Mouse (Mus musculus): Measurements from ENCODE around the gene Pam16. TPM values are rescaled to one million over a fixed set of nuclear protein-coding genes. Genes with fewer than 3 reads are reported as not detected.

Gene Pam16
- polyA plus RNA-seq, 1 experiment: 94.8 TPM

GRCm38 (mm10) chr16:4632050-4632449 is 7.3 kb upstream of the Pam16 start:
- Histone ChIP-seq H3K79me3 (ENCODE audit: low read depth) (no peaks in the 10 kb centered on the region), H3ac (ENCODE audit: control insufficient read depth, insufficient read length, low read depth) (no peak overlapping the region), H3K27me3 (ENCODE audit: control insufficient read depth, insufficient read depth, insufficient read length) (no peaks in the 10 kb centered on the region), H3K4me3 (ENCODE audit: insufficient read depth, poor library complexity, severe bottlenecking) (no peak overlapping the region), H3K79me2 (ENCODE audit: control insufficient read depth, insufficient read depth) (no peaks in the 10 kb centered on the region), H3K36me3 (ENCODE audit: control insufficient read depth, insufficient read depth) (no peaks in the 10 kb centered on the region)
- no peak for TF ChIP-seq FOSL1 (IDR thresholded peaks at IDR 0.05; ENCODE audit: insufficient read depth, low read length, poor library complexity, severe bottlenecking)
- TF ChIP-seq CTCF (IDR thresholded peaks at IDR 0.05; ENCODE audit: control insufficient read depth, insufficient read depth, insufficient read length): peak; percentile 25

- Histone ChIP-seq H3ac (ENCODE audit: control insufficient read depth, insufficient read length, low read depth) (no peak overlapping the region), H3K79me3 (ENCODE audit: low read depth) (no peaks in the 10 kb centered on the region), H3K36me3 (ENCODE audit: control insufficient read depth, insufficient read depth) (no peaks in the 10 kb centered on the region), H3K79me2 (ENCODE audit: control insufficient read depth, insufficient read depth) (no peaks in the 10 kb centered on the region), H3K4me3 (ENCODE audit: insufficient read depth, poor library complexity, severe bottlenecking) (no peak overlapping the region), H3K27me3 (ENCODE audit: control insufficient read depth, insufficient read depth, insufficient read length) (no peaks in the 10 kb centered on the region)
- no peak for TF ChIP-seq MAX (IDR thresholded peaks at IDR 0.05)
- TF ChIP-seq CTCF (IDR thresholded peaks at IDR 0.05; ENCODE audit: control insufficient read depth, insufficient read depth, insufficient read length): peak; percentile 96
Measured at GRCm38 (mm10) chr16:4629950-4630349, 5.2 kb upstream of the Pam16 start.

GRCm38 (mm10) chr16:4628898-4629419 is 4.2 kb upstream of the Pam16 start:
- H3K36me3 ChIP-seq (ENCODE audit: control insufficient read depth, insufficient read depth): no peaks in the 10 kb centered on the region
- H3ac ChIP-seq (ENCODE audit: control insufficient read depth, insufficient read length, low read depth): no peak overlapping the region
- no peak overlapping the region for H3K4me3 ChIP-seq (ENCODE audit: insufficient read depth, poor library complexity, severe bottlenecking)
- H3K27me3 ChIP-seq (ENCODE audit: control insufficient read depth, insufficient read depth, insufficient read length): no peaks in the 10 kb centered on the region
- peaks cover 6% of the 10 kb centered on the region for H3K79me2 ChIP-seq (ENCODE audit: control insufficient read depth, insufficient read depth)
- peaks cover under 1% of the 10 kb centered on the region for H3K79me3 ChIP-seq (ENCODE audit: low read depth)
- TF ChIP-seq MYOG (IDR thresholded peaks at IDR 0.05; ENCODE audit: control insufficient read depth, extremely low read depth, insufficient read length) (no peak), USF1 (IDR thresholded peaks at IDR 0.05; ENCODE audit: low read depth) (no peak), FOSL1 (IDR thresholded peaks at IDR 0.05; ENCODE audit: insufficient read depth, low read length, poor library complexity, severe bottlenecking) (no peak), MAX (IDR thresholded peaks at IDR 0.05) (no peak), MYOD1 (IDR thresholded peaks at IDR 0.05; ENCODE audit: control insufficient read depth, insufficient read length, low read depth) (no peak), CEBPB (IDR thresholded peaks at IDR 0.05; ENCODE audit: low read depth) (no peak), CTCF (IDR thresholded peaks at IDR 0.05; ENCODE audit: control insufficient read depth, insufficient read depth, insufficient read length) (no peak)

GRCm38 (mm10) chr16:4627105-4627504 is 2.3 kb upstream of the Pam16 start:
- Histone ChIP-seq H3K36me3 (ENCODE audit: control insufficient read depth, insufficient read depth) (no peaks in the 10 kb centered on the region), H3K79me2 (ENCODE audit: control insufficient read depth, insufficient read depth) (peaks cover 25% of the 10 kb centered on the region), H3K79me3 (ENCODE audit: low read depth) (peaks cover 16% of the 10 kb centered on the region), H3K27me3 (ENCODE audit: control insufficient read depth, insufficient read depth, insufficient read length) (no peaks in the 10 kb centered on the region), H3ac (ENCODE audit: control insufficient read depth, insufficient read length, low read depth) (no peak overlapping the region), H3K4me3 (ENCODE audit: insufficient read depth, poor library complexity, severe bottlenecking) (no peak overlapping the region)
- TF ChIP-seq MYOG (IDR thresholded peaks at IDR 0.05; ENCODE audit: control insufficient read depth, extremely low read depth, insufficient read length) (no peak), CTCF (IDR thresholded peaks at IDR 0.05; ENCODE audit: control insufficient read depth, insufficient read depth, insufficient read length) (no peak), CEBPB (IDR thresholded peaks at IDR 0.05; ENCODE audit: low read depth) (no peak), FOSL1 (IDR thresholded peaks at IDR 0.05; ENCODE audit: insufficient read depth, low read length, poor library complexity, severe bottlenecking) (no peak), MAX (IDR thresholded peaks at IDR 0.05) (no peak), MYOD1 (IDR thresholded peaks at IDR 0.05; ENCODE audit: control insufficient read depth, insufficient read length, low read depth) (no peak)

GRCm38 (mm10) chr16:4624074-4624473 is 714 bp downstream of the Pam16 start:
- Histone ChIP-seq H3K79me3 (ENCODE audit: low read depth) (peaks cover 28% of the 10 kb centered on the region), H3K4me3 (ENCODE audit: insufficient read depth, poor library complexity, severe bottlenecking) (peak overlapping the region; percentile 72), H3K36me3 (ENCODE audit: control insufficient read depth, insufficient read depth) (no peaks in the 10 kb centered on the region), H3K79me2 (ENCODE audit: control insufficient read depth, insufficient read depth) (peaks cover 54% of the 10 kb centered on the region), H3K27me3 (ENCODE audit: control insufficient read depth, insufficient read depth, insufficient read length) (no peaks in the 10 kb centered on the region), H3ac (ENCODE audit: control insufficient read depth, insufficient read length, low read depth) (peak overlapping the region; percentile 95)
- TF ChIP-seq MYOG (IDR thresholded peaks at IDR 0.05; ENCODE audit: control insufficient read depth, extremely low read depth, insufficient read length) (no peak), MAX (IDR thresholded peaks at IDR 0.05) (no peak), FOSL1 (IDR thresholded peaks at IDR 0.05; ENCODE audit: insufficient read depth, low read length, poor library complexity, severe bottlenecking) (no peak), CEBPB (IDR thresholded peaks at IDR 0.05; ENCODE audit: low read depth) (no peak), USF1 (IDR thresholded peaks at IDR 0.05; ENCODE audit: low read depth) (no peak), MYOD1 (IDR thresholded peaks at IDR 0.05; ENCODE audit: control insufficient read depth, insufficient read length, low read depth) (no peak), CTCF (IDR thresholded peaks at IDR 0.05; ENCODE audit: control insufficient read depth, insufficient read depth, insufficient read length) (no peak)

GRCm38 (mm10) chr16:4616829-4617228 is 8.0 kb downstream of the Pam16 start:
- Histone ChIP-seq H3K36me3 (ENCODE audit: control insufficient read depth, insufficient read depth) (peaks cover 63% of the 10 kb centered on the region), H3K27me3 (ENCODE audit: control insufficient read depth, insufficient read depth, insufficient read length) (no peaks in the 10 kb centered on the region), H3K4me3 (ENCODE audit: insufficient read depth, poor library complexity, severe bottlenecking) (no peak overlapping the region), H3K79me3 (ENCODE audit: low read depth) (peaks cover 15% of the 10 kb centered on the region), H3K79me2 (ENCODE audit: control insufficient read depth, insufficient read depth) (peaks cover 40% of the 10 kb centered on the region), H3ac (ENCODE audit: control insufficient read depth, insufficient read length, low read depth) (no peak overlapping the region)
- TF ChIP-seq USF1 (IDR thresholded peaks at IDR 0.05; ENCODE audit: low read depth): no peak
- TF ChIP-seq MYOD1 (IDR thresholded peaks at IDR 0.05; ENCODE audit: control insufficient read depth, insufficient read length, low read depth): peak; percentile 31

Measured in C2C12 (cell line).